Mouse (Mus musculus): Measurements from ENCODE around the gene Pdap1. TPM values are rescaled to one million over a fixed set of nuclear protein-coding genes. Genes with fewer than 3 reads are reported as not detected.

Pdap1 gene
- polyA plus RNA-seq (2016; fragmentation: Nextera tagmentation; extraction: Ambion mirVana), result 111 and 144 TPM in 2 replicates

GRCm38 (mm10) chr5:145139571-145140519 is at the start of gene Pdap1, which contains the start of gene Bud31:
TSS of gene Pdap1 (minus strand) at chr5:145140238.
TSS of gene Bud31 (plus strand) at chr5:145140362.
- no peaks in the 10 kb centered on the region for H3K27me3 ChIP-seq
- H3K4me3 ChIP-seq, result peak within 1 kb of the TSS; percentile 94
- peaks cover 57% of the 10 kb centered on the region for H3K36me3 ChIP-seq
- peak; percentile 94 for ATAC-seq (ENCODE audit: low FRiP score)
- peak within 1 kb of the TSS; percentile 88 for H3K9ac ChIP-seq
- WGBS, result under 1% methylated on average over 79 of the region's 84 CpGs
- H3K27ac ChIP-seq, result peak within 1 kb of the TSS; percentile 90
- H3K4me2 ChIP-seq (replicated peaks), result peak within 1 kb of the TSS; percentile 87
- peaks cover 28% of the 10 kb centered on the region for H3K4me1 ChIP-seq
- H3K9me3 ChIP-seq (replicated peaks), result no peaks in the 10 kb centered on the region

GRCm38 (mm10) chr5:145189416-145189815 is 49.4 kb upstream of the Pdap1 start:
- Histone ChIP-seq H3K9me3 (replicated peaks) (no peaks in the 10 kb centered on the region), H3K27ac (no peak overlapping the region), H3K4me2 (replicated peaks) (no peak overlapping the region), H3K36me3 (peaks cover 36% of the 10 kb centered on the region), H3K4me3 (no peak overlapping the region), H3K9ac (no peak overlapping the region), H3K4me1 (peaks cover 25% of the 10 kb centered on the region), H3K27me3 (no peaks in the 10 kb centered on the region)
- no peak for ATAC-seq (ENCODE audit: low FRiP score)
- WGBS, result 98% methylated on average over 6 of the region's 6 CpGs

GRCm38 (mm10) chr5:145185244-145185643 is 45.2 kb upstream of the Pdap1 start:
- WGBS, result 93% methylated on average over 2 of the region's 2 CpGs
- Histone ChIP-seq H3K27ac (no peak overlapping the region), H3K36me3 (peaks cover 74% of the 10 kb centered on the region), H3K9me3 (replicated peaks) (no peaks in the 10 kb centered on the region), H3K4me1 (peaks cover 15% of the 10 kb centered on the region), H3K27me3 (no peaks in the 10 kb centered on the region), H3K4me3 (no peak overlapping the region), H3K4me2 (replicated peaks) (no peak overlapping the region), H3K9ac (no peak overlapping the region)
- ATAC-seq (ENCODE audit: low FRiP score), result no peak

DNA sequence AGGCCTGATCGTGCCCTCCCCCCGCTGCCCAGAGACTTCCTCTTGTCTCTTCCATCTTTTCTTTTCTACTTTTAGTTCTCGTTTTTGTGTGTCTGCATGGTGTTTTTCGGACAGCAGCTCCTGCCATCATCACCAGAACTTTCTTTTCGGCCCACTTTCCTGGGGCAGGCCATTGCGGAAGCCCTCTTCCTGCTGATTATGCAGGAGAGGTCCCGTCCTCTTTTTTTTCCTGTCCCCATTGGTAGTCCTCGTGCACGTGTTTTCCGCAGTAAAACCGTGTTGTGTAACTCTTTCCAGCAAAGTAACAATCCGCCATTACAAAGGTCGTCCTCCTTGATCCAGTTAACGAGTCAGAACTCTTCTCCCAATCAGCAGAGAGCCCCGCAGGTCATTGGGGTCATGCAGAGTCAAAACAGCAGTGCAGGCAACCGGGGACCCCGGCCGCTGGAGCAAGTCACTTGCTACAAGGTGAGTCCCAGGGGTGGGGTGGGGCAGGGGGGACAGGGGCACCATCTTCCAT is 38.5 kb upstream of the Pdap1 start:
- H3K4me1 ChIP-seq, result no peaks in the 10 kb centered on the region
- ATAC-seq (ENCODE audit: low FRiP score), result no peak
- H3K9me3 ChIP-seq (replicated peaks), result no peaks in the 10 kb centered on the region
- no peak overlapping the region for H3K9ac ChIP-seq
- no peak overlapping the region for H3K27ac ChIP-seq
- no peak overlapping the region for H3K4me2 ChIP-seq (replicated peaks)
- H3K27me3 ChIP-seq, result no peaks in the 10 kb centered on the region
- WGBS, result 86% methylated on average over 18 of the region's 18 CpGs
- H3K36me3 ChIP-seq, result peaks cover 99% of the 10 kb centered on the region
- no peak overlapping the region for H3K4me3 ChIP-seq

DNA sequence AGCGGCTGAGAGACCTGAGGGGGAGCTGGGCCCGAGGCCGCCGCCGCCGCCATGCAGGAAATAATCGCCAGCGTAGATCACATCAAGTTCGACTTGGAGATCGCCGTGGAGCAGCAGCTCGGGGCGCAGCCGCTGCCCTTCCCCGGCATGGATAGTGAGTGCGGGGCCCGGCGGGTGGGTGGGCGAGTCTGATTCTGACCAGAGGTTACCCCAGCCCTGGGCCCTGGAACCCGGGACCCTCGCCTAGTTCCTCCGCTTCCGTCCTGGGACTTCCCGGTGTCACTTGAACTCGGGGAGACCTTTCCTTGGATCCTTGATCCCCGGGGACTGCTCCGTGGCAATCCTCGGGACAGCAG is 27.2 kb upstream of the Pdap1 start:
- ATAC-seq (ENCODE audit: low FRiP score), result peak; percentile 78
- under 1% methylated on average over 28 of the region's 28 CpGs for whole genome bisulfite sequencing
- H3K27me3 ChIP-seq, result no peaks in the 10 kb centered on the region

GRCm38 (mm10) chr5:145166536-145167305 is 26.7 kb upstream of the Pdap1 start, which contains the start of the genes Ptcd1 and Cpsf4:
TSS of gene Ptcd1 (minus strand) at chr5:145167108.
TSS of gene Cpsf4 (plus strand) at chr5:145167213.
- peak; percentile 96 for ATAC-seq (ENCODE audit: low FRiP score)
- H3K4me2 ChIP-seq (replicated peaks), result peak within 1 kb of the TSS; percentile 93
- peak within 1 kb of the TSS; percentile 92 for H3K4me3 ChIP-seq
- H3K36me3 ChIP-seq, result peaks cover 49% of the 10 kb centered on the region
- H3K27ac ChIP-seq, result peak within 1 kb of the TSS; percentile 78
- H3K9ac ChIP-seq, result peak within 1 kb of the TSS; percentile 89
- H3K4me1 ChIP-seq, result peaks cover 22% of the 10 kb centered on the region
- under 1% methylated on average over 50 of the region's 51 CpGs for whole genome bisulfite sequencing
- no peaks in the 10 kb centered on the region for H3K27me3 ChIP-seq
- no peaks in the 10 kb centered on the region for H3K9me3 ChIP-seq (replicated peaks)

More for the DNA sequence above, 27.2 kb upstream of the Pdap1 start:
- Histone ChIP-seq H3K4me2 (replicated peaks) (peak overlapping the region; percentile 93), H3K4me3 (peak overlapping the region; percentile 92), H3K9ac (peak overlapping the region; percentile 89), H3K9me3 (replicated peaks) (no peaks in the 10 kb centered on the region), H3K36me3 (peaks cover 50% of the 10 kb centered on the region), H3K4me1 (peaks cover 22% of the 10 kb centered on the region), H3K27ac (peak overlapping the region; percentile 78)

- Histone ChIP-seq H3K4me3 (no peak overlapping the region), H3K27me3 (no peaks in the 10 kb centered on the region), H3K4me1 (peaks cover 22% of the 10 kb centered on the region), H3K9ac (no peak overlapping the region), H3K36me3 (peaks cover 48% of the 10 kb centered on the region), H3K4me2 (replicated peaks) (no peak overlapping the region), H3K9me3 (replicated peaks) (no peaks in the 10 kb centered on the region), H3K27ac (no peak overlapping the region)
- 85% methylated on average over 15 of the region's 15 CpGs for WGBS
- ATAC-seq (ENCODE audit: low FRiP score), result no peak
Measured at GRCm38 (mm10) chr5:145165184-145165583, 25.1 kb upstream of the Pdap1 start.

DNA sequence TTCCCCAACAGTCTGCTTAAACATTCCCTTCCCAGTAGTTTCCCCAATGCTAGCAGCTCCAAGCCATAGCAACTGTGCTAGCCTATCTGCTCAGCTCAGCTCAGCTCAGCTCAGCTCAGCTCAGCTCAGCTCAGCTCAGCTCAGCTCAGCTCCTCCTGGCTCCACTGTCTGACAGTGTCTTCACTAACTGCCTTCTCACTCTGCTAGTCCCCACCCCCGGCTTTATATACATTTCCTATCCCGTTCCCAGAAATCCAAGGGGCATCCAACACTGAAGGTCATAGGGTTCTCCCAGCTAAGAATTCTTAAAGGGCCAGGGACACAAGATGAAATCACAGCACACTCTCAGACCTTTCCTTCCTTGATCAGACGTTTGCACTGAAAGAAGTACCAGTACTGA is 24.7 kb upstream of the Pdap1 start:
- no peaks in the 10 kb centered on the region for H3K9me3 ChIP-seq (replicated peaks)
- peaks cover 51% of the 10 kb centered on the region for H3K36me3 ChIP-seq
- H3K27ac ChIP-seq, result no peak overlapping the region
- no peak overlapping the region for H3K4me2 ChIP-seq (replicated peaks)
- 74% methylated on average over 3 of the region's 3 CpGs for WGBS
- H3K27me3 ChIP-seq, result no peaks in the 10 kb centered on the region
- H3K4me3 ChIP-seq, result no peak overlapping the region
- H3K4me1 ChIP-seq, result peaks cover 22% of the 10 kb centered on the region
- no peak overlapping the region for H3K9ac ChIP-seq
- no peak for ATAC-seq (ENCODE audit: low FRiP score)

DNA sequence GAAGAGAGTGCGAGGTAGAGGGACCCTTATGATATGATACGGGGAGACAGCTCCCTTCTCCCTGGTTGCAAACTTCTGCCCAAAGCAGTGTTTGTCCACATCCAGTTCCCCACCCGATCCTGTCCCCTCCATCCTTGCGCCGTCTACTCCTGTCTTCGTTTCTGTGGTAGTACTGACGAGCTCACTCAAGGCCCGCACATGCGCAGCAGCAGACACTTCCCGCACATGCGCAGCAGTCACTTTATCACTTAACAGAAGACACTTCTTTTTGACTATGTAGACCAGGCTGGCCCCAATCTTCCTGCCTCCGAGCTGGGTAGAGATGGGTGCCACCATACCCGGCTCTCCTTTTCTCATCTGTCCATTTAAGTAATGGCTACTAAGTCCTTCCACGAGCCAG is 21.3 kb upstream of the Pdap1 start:
- Histone ChIP-seq H3K4me2 (replicated peaks) (no peak overlapping the region), H3K27me3 (no peaks in the 10 kb centered on the region), H3K4me1 (peaks cover 7% of the 10 kb centered on the region), H3K36me3 (peaks cover 80% of the 10 kb centered on the region), H3K4me3 (no peak overlapping the region), H3K9ac (no peak overlapping the region), H3K27ac (no peak overlapping the region), H3K9me3 (replicated peaks) (no peaks in the 10 kb centered on the region)
- no peak for ATAC-seq (ENCODE audit: low FRiP score)
- 98% methylated on average over 14 of the region's 14 CpGs for WGBS

DNA sequence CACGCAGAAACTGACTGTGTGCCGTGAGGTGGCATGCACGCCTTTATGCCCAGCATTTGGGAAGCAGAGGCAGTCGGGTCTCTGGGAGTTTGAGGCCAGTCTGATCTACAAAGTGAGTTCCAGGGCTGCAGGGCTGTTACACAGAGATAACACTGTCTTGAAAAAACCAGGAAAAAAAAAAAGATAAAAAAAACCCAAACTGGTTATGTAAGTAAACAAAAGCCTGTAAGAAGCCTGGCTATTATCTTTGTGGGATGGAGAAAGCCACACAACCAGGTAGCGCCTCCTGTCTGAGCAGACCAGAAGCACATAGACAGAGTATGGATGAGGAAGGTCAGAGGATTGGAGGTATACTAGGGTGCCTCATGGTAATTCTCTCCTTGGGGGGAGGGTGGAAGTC is 12.7 kb upstream of the Pdap1 start:
- no peak overlapping the region for H3K4me2 ChIP-seq (replicated peaks)
- ATAC-seq (ENCODE audit: low FRiP score), result no peak
- WGBS, result 92% methylated on average over 5 of the region's 5 CpGs
- H3K4me3 ChIP-seq, result no peak overlapping the region
- H3K9ac ChIP-seq, result no peak overlapping the region
- H3K4me1 ChIP-seq, result no peaks in the 10 kb centered on the region
- no peak overlapping the region for H3K27ac ChIP-seq
- H3K36me3 ChIP-seq, result peaks cover 88% of the 10 kb centered on the region
- H3K9me3 ChIP-seq (replicated peaks), result no peaks in the 10 kb centered on the region
- no peaks in the 10 kb centered on the region for H3K27me3 ChIP-seq

GRCm38 (mm10) chr5:145149294-145149693 is 9.3 kb upstream of the Pdap1 start:
- H3K9me3 ChIP-seq (replicated peaks), result no peaks in the 10 kb centered on the region
- H3K9ac ChIP-seq, result no peak overlapping the region
- WGBS, result 94% methylated on average over 6 of the region's 6 CpGs
- no peak overlapping the region for H3K4me2 ChIP-seq (replicated peaks)
- ATAC-seq (ENCODE audit: low FRiP score), result no peak
- H3K4me3 ChIP-seq, result no peak overlapping the region
- no peak overlapping the region for H3K27ac ChIP-seq
- H3K36me3 ChIP-seq, result peaks cover 94% of the 10 kb centered on the region
- no peaks in the 10 kb centered on the region for H3K4me1 ChIP-seq
- no peaks in the 10 kb centered on the region for H3K27me3 ChIP-seq

DNA sequence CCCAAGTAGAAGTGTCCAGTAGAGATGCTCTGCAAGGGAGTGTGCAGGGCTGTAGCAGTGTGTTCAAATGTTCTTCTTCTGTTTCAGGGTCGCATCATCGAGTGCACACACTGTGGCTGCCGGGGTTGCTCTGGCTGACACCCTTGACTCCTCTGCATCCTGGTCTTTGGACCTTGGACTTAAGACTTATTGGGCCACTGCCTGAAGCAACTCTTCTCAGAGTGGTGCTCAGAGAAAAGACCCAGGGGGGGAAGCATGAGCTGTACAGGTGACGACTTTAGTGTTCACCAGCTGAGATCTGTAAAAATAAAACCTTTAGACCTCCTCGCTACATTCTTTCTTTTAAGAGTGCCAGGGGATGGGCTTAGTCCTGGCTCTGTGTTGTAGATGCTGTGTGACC is 7.7 kb upstream of the Pdap1 start:
- 90% methylated on average over 5 of the region's 5 CpGs for WGBS

More for the DNA sequence above, 7.7 kb upstream of the Pdap1 start:
- no peak for ATAC-seq (ENCODE audit: low FRiP score)
- Histone ChIP-seq H3K4me1 (no peaks in the 10 kb centered on the region), H3K27ac (no peak overlapping the region), H3K27me3 (no peaks in the 10 kb centered on the region), H3K9me3 (replicated peaks) (no peaks in the 10 kb centered on the region), H3K4me3 (no peak overlapping the region), H3K9ac (no peak overlapping the region), H3K4me2 (replicated peaks) (no peak overlapping the region), H3K36me3 (peaks cover 97% of the 10 kb centered on the region)
